Mouse (Mus musculus): ENCODE measurements at regions not wholly inside any gene's neighbourhood (a gene's known extent, or its start where the extent isn't known, plus 50 kb on each side); places are given as distances from the start of the nearest gene placed in this dataset.

- Histone ChIP-seq H3K4me1 (ENCODE audit: control insufficient read depth, insufficient read depth, low read length) (no peaks in the 10 kb centered on the region), H3K79me2 (ENCODE audit: control insufficient read depth, insufficient read depth, low read length) (no peaks in the 10 kb centered on the region), H3K9ac (ENCODE audit: low read depth, low read length) (no peak overlapping the region), H3K27ac (replicated peaks; ENCODE audit: insufficient read depth, low read depth, low read length) (no peak overlapping the region), H3K4me3 (ENCODE audit: insufficient read depth, low read depth, low read length) (no peak overlapping the region), H3K27me3 (ENCODE audit: control insufficient read depth, insufficient read depth, low read length) (no peaks in the 10 kb centered on the region), H3K36me3 (ENCODE audit: control insufficient read depth, insufficient read depth, low read length) (no peaks in the 10 kb centered on the region)
- 59% methylated on average over 2 of the region's 2 CpGs for WGBS
- no peak for DNase-seq (ENCODE audit: extremely low read depth, low read depth, low spot score)
- TF ChIP-seq POLR2A (IDR thresholded peaks at IDR 0.05; ENCODE audit: extremely low read depth, insufficient read depth, low read length) (no peak), CTCF (IDR thresholded peaks at IDR 0.05; ENCODE audit: low read depth, low read length) (no peak)
Measured at GRCm38 (mm10) chr5:91790412-91790811, 172.5 kb downstream of the Rchy1 start.

DNA sequence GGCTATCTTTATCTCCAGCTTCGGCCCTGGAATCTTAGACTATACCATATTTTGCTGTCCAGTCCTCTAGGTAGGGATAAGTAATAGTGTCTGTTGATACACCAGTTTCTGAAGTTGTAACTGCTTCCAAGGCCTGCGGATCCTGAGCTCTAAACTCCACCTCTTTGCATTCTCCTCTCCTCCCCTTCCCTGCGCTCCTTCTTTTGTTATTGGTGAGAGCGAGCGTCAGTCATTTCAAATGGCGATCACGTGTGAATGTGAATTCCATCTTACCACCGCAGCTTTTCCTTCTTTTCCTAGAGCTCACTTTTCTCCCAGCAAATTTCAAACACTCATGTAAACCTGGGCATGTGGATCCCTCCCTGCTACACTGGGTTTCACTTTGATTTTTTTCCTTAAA lies 178.9 kb downstream of the Rchy1 start:
- Histone ChIP-seq H3K9ac (ENCODE audit: low read depth, low read length) (no peak overlapping the region), H3K4me1 (ENCODE audit: control insufficient read depth, insufficient read depth, low read length) (no peaks in the 10 kb centered on the region), H3K36me3 (ENCODE audit: control insufficient read depth, insufficient read depth, low read length) (no peaks in the 10 kb centered on the region), H3K27ac (replicated peaks; ENCODE audit: insufficient read depth, low read depth, low read length) (no peak overlapping the region), H3K27me3 (ENCODE audit: control insufficient read depth, insufficient read depth, low read length) (no peaks in the 10 kb centered on the region), H3K4me3 (ENCODE audit: insufficient read depth, low read depth, low read length) (no peak overlapping the region), H3K79me2 (ENCODE audit: control insufficient read depth, insufficient read depth, low read length) (no peaks in the 10 kb centered on the region)
- WGBS = 93% methylated on average over 8 of the region's 8 CpGs
- no peak for TF ChIP-seq POLR2A (IDR thresholded peaks at IDR 0.05; ENCODE audit: extremely low read depth, insufficient read depth, low read length)
- TF ChIP-seq CTCF (IDR thresholded peaks at IDR 0.05; ENCODE audit: low read depth, low read length) = no peak
- no peak for DNase-seq (ENCODE audit: extremely low read depth, low read depth, low spot score)

- no peak for DNase-seq (ENCODE audit: extremely low read depth, low read depth, low spot score)
- H3K9ac ChIP-seq (ENCODE audit: low read depth, low read length) = no peak overlapping the region
- no peak overlapping the region for H3K27ac ChIP-seq (replicated peaks; ENCODE audit: insufficient read depth, low read depth, low read length)
- no peaks in the 10 kb centered on the region for H3K79me2 ChIP-seq (ENCODE audit: control insufficient read depth, insufficient read depth, low read length)
- H3K4me3 ChIP-seq (ENCODE audit: insufficient read depth, low read depth, low read length) = no peak overlapping the region
- H3K36me3 ChIP-seq (ENCODE audit: control insufficient read depth, insufficient read depth, low read length) = no peaks in the 10 kb centered on the region
- H3K4me1 ChIP-seq (ENCODE audit: control insufficient read depth, insufficient read depth, low read length) = no peaks in the 10 kb centered on the region
- H3K27me3 ChIP-seq (ENCODE audit: control insufficient read depth, insufficient read depth, low read length) = no peaks in the 10 kb centered on the region
- no peak for TF ChIP-seq POLR2A (IDR thresholded peaks at IDR 0.05; ENCODE audit: extremely low read depth, insufficient read depth, low read length)
- TF ChIP-seq CTCF (IDR thresholded peaks at IDR 0.05; ENCODE audit: low read depth, low read length) = no peak
Measured at GRCm38 (mm10) chr5:91776971-91777370, 185.9 kb downstream of the Rchy1 start.

DNA sequence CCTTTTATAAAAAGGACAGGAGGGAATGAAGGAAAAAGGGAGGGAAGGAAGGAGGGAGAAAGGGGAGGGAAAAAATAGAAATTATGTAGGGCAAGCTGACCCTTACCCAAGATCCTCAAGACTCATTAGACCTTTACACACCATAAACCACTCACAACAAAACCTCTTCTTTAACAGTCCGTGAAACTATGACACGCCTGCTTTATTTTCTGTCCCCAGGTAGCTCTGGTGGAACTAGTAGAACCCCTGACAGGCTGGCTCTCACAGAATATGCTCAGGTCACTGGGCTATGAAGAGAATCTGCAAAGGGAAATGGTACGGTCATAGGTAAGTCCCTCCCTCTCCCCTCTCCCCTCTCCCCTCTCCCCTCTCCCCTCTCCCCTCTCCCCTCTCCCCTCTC lies 188.8 kb downstream of the Rchy1 start:
- no peak for DNase-seq (ENCODE audit: extremely low read depth, low read depth, low spot score)
- H3K27me3 ChIP-seq (ENCODE audit: control insufficient read depth, insufficient read depth, low read length) = no peaks in the 10 kb centered on the region
- no peak for TF ChIP-seq POLR2A (IDR thresholded peaks at IDR 0.05; ENCODE audit: extremely low read depth, insufficient read depth, low read length)
- no peak for TF ChIP-seq CTCF (IDR thresholded peaks at IDR 0.05; ENCODE audit: low read depth, low read length)
- no peak overlapping the region for H3K27ac ChIP-seq (replicated peaks; ENCODE audit: insufficient read depth, low read depth, low read length)
- H3K79me2 ChIP-seq (ENCODE audit: control insufficient read depth, insufficient read depth, low read length) = no peaks in the 10 kb centered on the region
- no peaks in the 10 kb centered on the region for H3K4me1 ChIP-seq (ENCODE audit: control insufficient read depth, insufficient read depth, low read length)
- H3K9ac ChIP-seq (ENCODE audit: low read depth, low read length) = no peak overlapping the region
- no peak overlapping the region for H3K4me3 ChIP-seq (ENCODE audit: insufficient read depth, low read depth, low read length)
- WGBS = 89% methylated on average over 2 of the region's 3 CpGs
- H3K36me3 ChIP-seq (ENCODE audit: control insufficient read depth, insufficient read depth, low read length) = no peaks in the 10 kb centered on the region

GRCm38 (mm10) chr5:91767886-91768285 lies 195.0 kb downstream of the Rchy1 start:
- no peak overlapping the region for H3K4me3 ChIP-seq (ENCODE audit: insufficient read depth, low read depth, low read length)
- H3K4me1 ChIP-seq (ENCODE audit: control insufficient read depth, insufficient read depth, low read length) = no peaks in the 10 kb centered on the region
- no peaks in the 10 kb centered on the region for H3K79me2 ChIP-seq (ENCODE audit: control insufficient read depth, insufficient read depth, low read length)
- no peak overlapping the region for H3K27ac ChIP-seq (replicated peaks; ENCODE audit: insufficient read depth, low read depth, low read length)
- TF ChIP-seq POLR2A (IDR thresholded peaks at IDR 0.05; ENCODE audit: extremely low read depth, insufficient read depth, low read length) = no peak
- no peak for TF ChIP-seq CTCF (IDR thresholded peaks at IDR 0.05; ENCODE audit: low read depth, low read length)
- DNase-seq (ENCODE audit: extremely low read depth, low read depth, low spot score) = no peak
- H3K36me3 ChIP-seq (ENCODE audit: control insufficient read depth, insufficient read depth, low read length) = no peaks in the 10 kb centered on the region
- WGBS = 87% methylated on average over 7 of the region's 7 CpGs
- H3K9ac ChIP-seq (ENCODE audit: low read depth, low read length) = no peak overlapping the region
- no peaks in the 10 kb centered on the region for H3K27me3 ChIP-seq (ENCODE audit: control insufficient read depth, insufficient read depth, low read length)

- Histone ChIP-seq H3K9ac (ENCODE audit: low read depth, low read length) (no peak overlapping the region), H3K27me3 (ENCODE audit: control insufficient read depth, insufficient read depth, low read length) (no peaks in the 10 kb centered on the region), H3K36me3 (ENCODE audit: control insufficient read depth, insufficient read depth, low read length) (no peaks in the 10 kb centered on the region), H3K4me3 (ENCODE audit: insufficient read depth, low read depth, low read length) (no peak overlapping the region), H3K27ac (replicated peaks; ENCODE audit: insufficient read depth, low read depth, low read length) (no peak overlapping the region), H3K4me1 (ENCODE audit: control insufficient read depth, insufficient read depth, low read length) (no peaks in the 10 kb centered on the region), H3K79me2 (ENCODE audit: control insufficient read depth, insufficient read depth, low read length) (no peaks in the 10 kb centered on the region)
- no peak for DNase-seq (ENCODE audit: extremely low read depth, low read depth, low spot score)
- TF ChIP-seq CTCF (IDR thresholded peaks at IDR 0.05; ENCODE audit: low read depth, low read length) (no peak), POLR2A (IDR thresholded peaks at IDR 0.05; ENCODE audit: extremely low read depth, insufficient read depth, low read length) (no peak)
- 56% methylated on average over 10 of the region's 10 CpGs for WGBS
Measured at GRCm38 (mm10) chr5:91767060-91767459, 195.8 kb downstream of the Rchy1 start.

Data from liver, adult 2 months (tissue).